Mouse (Mus musculus): ENCODE results near the gene 1700125H20Rik. TPM values are rescaled to one million over a fixed set of nuclear protein-coding genes. Genes with fewer than 3 reads are reported as not detected.

The 1700125H20Rik gene
- not detected in 2 replicates for polyA plus RNA-seq (2015; fragmentation: Nextera tagmentation; extraction: Ambion mirVana)

DNA sequence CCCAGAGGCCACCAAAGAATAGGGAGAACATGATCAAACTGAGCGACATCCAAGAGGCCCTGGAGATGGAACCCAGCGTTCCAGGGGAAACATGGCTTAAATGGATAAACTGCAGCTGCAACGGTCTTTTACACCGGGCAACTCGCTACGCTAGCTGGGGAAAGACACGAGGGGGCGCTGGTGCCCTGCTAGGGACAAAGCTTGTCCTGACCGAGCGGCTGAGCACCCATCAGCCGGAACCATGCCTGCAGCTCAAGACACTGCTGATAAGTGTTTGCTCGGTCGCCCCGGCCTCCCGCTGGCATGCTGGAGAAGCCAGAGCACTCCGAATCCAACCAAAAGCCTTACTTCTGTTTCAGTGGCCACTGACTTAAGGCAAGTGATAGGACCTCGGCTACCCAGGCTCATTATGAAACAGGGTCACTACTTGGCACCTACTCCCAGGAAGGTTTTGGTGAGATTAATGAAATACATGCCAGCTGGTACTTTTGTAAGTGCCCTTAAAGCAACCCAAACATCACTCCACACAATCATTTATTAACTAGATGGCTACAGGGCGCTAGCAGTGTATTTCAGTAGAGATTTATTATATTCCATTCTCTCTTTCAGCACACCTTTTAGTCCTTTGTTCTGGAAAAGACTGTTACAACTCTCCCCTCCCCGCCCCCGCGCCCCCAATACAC lies at the start of gene 1700125H20Rik:
Gene 1700125H20Rik (plus strand): TSS at position 347 of the 683 bp plus-strand sequence.

DNA sequence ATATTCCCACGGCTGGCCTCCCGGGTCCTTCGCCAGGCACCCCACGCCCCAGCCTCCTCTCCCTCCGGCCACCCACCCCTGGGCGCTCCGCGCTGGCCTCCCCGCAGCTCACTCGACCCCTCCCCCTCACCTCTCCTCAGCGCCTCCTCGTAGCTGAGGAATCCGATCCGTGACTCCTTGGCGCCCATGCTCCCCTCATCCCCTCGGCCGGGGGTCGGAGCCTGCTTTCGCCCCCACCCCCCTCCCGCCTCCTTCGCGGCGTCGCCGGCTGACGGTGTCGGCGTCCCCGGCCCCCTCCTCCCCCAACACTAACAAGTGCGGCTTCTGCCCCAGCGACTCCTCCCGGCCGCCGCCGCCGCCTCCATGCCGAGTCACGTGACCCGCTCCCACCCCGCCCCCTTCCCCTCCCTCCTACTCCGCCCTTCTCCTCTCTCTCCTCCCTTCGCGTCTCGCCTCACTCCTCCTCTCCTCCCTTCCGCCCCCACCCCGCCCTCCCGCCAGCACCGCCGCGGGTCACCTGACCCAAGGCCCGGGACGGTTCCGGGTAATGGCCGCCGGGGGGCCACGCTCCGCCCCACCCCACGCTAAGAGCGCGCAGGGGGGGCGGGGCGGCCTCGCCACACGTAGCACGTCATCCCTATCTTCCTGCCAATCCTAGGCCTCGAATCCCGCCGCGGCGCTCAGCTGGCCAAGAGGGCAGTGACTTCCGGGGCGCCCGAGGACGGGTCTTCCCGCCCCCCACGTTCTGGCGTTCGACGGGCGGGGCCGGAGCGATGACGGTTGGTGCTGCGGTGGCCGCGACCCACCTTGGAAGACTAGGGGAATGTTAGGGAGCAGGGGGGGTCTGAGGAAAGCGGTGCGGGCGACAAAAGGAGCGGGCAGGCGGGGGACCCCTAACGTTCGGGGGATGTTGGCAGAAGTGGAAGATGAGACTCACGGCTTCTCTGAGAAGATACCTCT lies 30.3 kb upstream of the 1700125H20Rik start, which contains the start of gene Usp32:
Gene Usp32 (minus strand): TSS at position 581 of the 960 bp plus-strand sequence.

Other genes with a start within 250 kb of the 1700125H20Rik start
- 2.8 and 3.3 TPM in 2 replicates for gene Car4, start 212.6 kb upstream of the 1700125H20Rik start, polyA plus RNA-seq (2015; fragmentation: Nextera tagmentation; extraction: Ambion mirVana)
- gene Usp32, start 30.2 kb upstream of the 1700125H20Rik start, polyA plus RNA-seq (2015; fragmentation: Nextera tagmentation; extraction: Ambion mirVana) = 3.4 and 3.6 TPM in 2 replicates
- 23.7 and 24.8 TPM in 2 replicates for gene Appbp2, start 64.7 kb downstream of the 1700125H20Rik start, polyA plus RNA-seq (2015; fragmentation: Nextera tagmentation; extraction: Ambion mirVana)
- gene Ppm1d, start 140.8 kb downstream of the 1700125H20Rik start, polyA plus RNA-seq (2015; fragmentation: Nextera tagmentation; extraction: Ambion mirVana) = 6.5 and 6.7 TPM in 2 replicates
- 26.4 and 27.8 TPM in 2 replicates for gene Bcas3, start 182.8 kb downstream of the 1700125H20Rik start, polyA plus RNA-seq (2015; fragmentation: Nextera tagmentation; extraction: Ambion mirVana)

All from urinary bladder, postnatal 0 days (tissue).